Mouse (Mus musculus): ENCODE measurements around the gene Rexo5. TPM values are rescaled to one million over a fixed set of nuclear protein-coding genes. Genes with fewer than 3 reads are reported as not detected.

The Rexo5 gene
- polyA plus RNA-seq (2017; shearing (Covaris generic)), result 10 to 100 TPM; 31.1 to 71.1 TPM

DNA sequence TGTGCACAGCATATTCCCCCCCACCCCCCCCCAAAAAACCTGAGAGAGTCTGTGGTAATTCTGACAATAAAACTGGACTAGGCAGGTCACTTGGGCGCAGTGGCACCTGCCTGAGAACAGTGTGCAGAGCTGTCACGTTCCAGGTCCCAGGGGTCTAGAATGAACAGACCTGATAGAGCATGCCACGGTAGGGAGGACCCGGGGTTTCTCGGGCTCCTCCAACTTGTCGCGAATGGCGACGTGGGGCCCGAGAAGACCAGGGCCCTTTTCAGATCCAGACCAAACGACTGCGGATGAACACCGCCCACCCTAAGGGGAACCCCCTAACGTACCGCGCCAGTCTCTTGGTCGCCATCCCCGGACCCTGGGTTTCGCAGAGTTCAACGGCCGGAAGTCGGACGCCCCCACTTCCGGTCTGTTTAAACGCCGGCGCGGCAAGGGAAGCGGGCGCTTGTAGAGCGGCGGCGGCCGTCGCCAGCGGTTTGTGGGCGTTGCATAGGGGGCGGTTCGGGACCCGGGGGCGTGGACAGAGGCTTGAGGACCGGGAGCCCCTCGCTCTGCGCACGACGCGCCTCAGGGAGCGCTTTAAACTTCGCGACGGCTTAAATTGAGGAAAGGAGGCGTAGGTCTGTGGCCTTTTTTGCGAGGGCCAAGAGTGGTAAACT, at the start of gene Rexo5, which contains the start of gene Eri2:
TSS of gene Rexo5 (plus strand) at position 421 of the 665 bp plus-strand sequence.
TSS of gene Eri2 (minus strand) at position 473 of the 665 bp plus-strand sequence.

DNA sequence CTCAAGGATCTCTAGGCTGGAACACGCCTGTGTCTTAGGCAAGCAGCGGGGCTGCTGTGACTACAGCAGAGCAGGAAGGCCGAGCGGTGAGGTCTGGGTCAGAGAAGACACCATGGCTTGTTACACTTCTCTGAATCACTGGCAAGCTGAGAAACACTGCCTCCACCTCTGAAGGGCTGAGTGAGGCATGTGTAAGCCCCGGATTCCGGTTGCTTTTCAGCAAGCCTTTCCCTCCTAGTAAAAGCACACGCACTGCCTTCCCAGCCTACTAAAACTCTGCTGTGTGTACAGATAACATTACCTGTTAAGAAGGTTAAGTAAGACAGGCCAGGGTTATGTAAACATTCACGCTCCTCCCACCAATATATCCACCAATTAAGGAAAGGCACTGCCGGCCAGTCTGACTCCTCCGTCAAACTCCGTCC, 33.3 kb upstream of the Rexo5 start, which contains the start of gene Acsm3:
TSS of gene Acsm3 (plus strand) at position 397 of the 425 bp plus-strand sequence.

DNA sequence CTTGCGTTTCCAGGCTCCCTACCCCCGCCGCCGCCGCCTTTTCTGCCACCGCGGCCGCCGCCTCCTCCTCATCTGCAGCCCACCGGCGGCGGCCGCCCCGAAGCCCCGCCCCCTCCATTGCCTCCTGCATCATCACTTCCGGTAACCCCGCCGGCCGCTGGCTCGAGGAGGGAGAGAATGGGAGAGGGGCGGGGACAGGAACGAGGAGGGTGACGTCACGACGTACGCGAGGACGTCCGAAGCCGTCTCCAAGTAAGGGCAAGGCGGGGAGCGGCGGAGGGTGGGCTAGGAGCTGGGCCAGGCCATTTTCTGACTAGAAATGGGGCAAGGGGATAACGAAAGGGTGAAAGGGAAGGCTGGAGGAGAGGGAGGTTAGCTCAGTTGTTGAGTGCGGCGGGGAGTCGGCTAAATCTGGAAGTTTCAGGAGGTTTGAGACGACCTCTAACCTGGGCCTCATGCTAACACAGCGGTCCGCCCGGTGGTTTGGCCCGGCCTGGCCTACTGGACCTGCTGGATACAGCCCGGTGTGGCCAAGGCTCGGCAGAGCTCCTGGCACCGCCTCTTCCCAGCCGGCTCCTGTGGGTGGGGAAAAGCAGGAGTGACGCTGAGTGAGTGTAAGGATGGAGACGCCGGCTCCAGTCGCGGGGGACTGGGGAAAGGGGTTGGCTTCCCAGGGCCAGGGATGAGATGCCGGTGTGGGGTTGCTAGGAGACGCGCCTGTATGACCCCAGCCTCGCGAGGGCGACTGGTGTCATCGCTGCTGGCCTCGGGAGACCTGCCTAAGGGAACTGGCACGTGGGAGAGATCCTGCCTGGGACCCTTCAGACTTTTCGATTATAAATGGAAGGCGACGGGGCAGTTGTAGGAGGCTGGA, 102.1 kb downstream of the Rexo5 start, which contains the start of the genes Lyrm1 and Dcun1d3:
TSS of gene Lyrm1 (plus strand) at position 223 of the 874 bp plus-strand sequence.
TSS of gene Dcun1d3 (minus strand) at position 660 of the 874 bp plus-strand sequence.

Other genes starting within 250 kb of the Rexo5 start
- gene Acsm2, start 239.7 kb upstream of the Rexo5 start, polyA plus RNA-seq (2017; shearing (Covaris generic)), result under 1 TPM; 0.04 to 0.06 TPM
- gene Acsm1, start 187.0 kb upstream of the Rexo5 start, polyA plus RNA-seq (2017; shearing (Covaris generic)), result not detected
- gene Acsm4, start 104.0 kb upstream of the Rexo5 start, polyA plus RNA-seq (2017; shearing (Covaris generic)), result under 1 TPM in 1 of 2 experiments, not detected in 1; 0.14 TPM
- gene Thumpd1, start 73.2 kb upstream of the Rexo5 start, polyA plus RNA-seq (2017; shearing (Covaris generic)), result 10 to 100 TPM; 56.8 to 85.4 TPM
- under 1 TPM in 1 of 2 experiments, not detected in 1; 0.16 TPM for gene Acsm3, start 33.1 kb upstream of the Rexo5 start, polyA plus RNA-seq (2017; shearing (Covaris generic))
- gene Eri2, start 52 bp downstream of the Rexo5 start, polyA plus RNA-seq (2017; shearing (Covaris generic)), result 10 to 100 TPM in 1 of 2 experiments, 1 to 10 TPM in 1; 9.4 to 11.5 TPM
- gene Lyrm1, start 101.9 kb downstream of the Rexo5 start, polyA plus RNA-seq (2017; shearing (Covaris generic)), result 10 to 100 TPM; 21.2 to 22.1 TPM
- gene Dcun1d3, start 102.3 kb downstream of the Rexo5 start, polyA plus RNA-seq (2017; shearing (Covaris generic)), result 10 to 100 TPM; 11.2 to 18.4 TPM

All from activated CD4-positive, CD25-positive, alpha-beta regulatory T cell (primary cell).